Mouse (Mus musculus): ENCODE results near the gene Cabin1. TPM values are rescaled to one million over a fixed set of nuclear protein-coding genes. Genes with fewer than 3 reads are reported as not detected.
A peak's percentile ranks its signal among the peaks of the same experiment; 100 is the strongest.

Cabin1 gene
- polyA plus RNA-seq, 1 experiment from 2014 or later, result 40.7 TPM

DNA sequence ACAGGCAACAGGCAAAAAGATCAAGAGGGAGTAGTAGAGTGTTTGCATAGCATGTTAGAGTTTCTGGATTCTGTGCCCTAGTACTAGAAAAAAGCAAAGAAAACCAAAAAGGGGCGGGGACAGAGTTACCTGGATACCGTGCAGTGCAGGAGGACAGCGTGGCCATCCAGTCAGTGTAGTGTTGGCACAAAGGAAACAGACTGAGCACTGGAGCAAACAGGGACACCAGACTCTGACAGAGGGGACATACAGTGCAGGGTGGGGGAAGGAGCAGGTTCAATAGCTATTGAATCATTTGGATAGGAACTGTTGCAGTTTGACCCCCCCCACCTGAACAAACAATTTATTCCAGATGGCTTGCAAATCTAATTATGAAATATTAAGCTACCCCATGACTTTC is 137.2 kb downstream of the Cabin1 start:
- ATAC-seq (no peak), DNase-seq (ENCODE audit: low read depth, low spot score) (no peak)
- H3K27me3 ChIP-seq, result no peaks in the 10 kb centered on the region
- in situ Hi-C loops (cut with MboI; ENCODE audit: low pct_unique_long_range_greater_than_20kb), result no loop called here
- CTCF ChIA-PET, result no interaction called here
- POLR2A ChIA-PET, result no interaction called here
- TF ChIP-seq CTCF (IDR thresholded peaks at IDR 0.05), result no peak

GRCm38 (mm10) chr10:75625920-75626319 is 138.2 kb downstream of the Cabin1 start:
- CTCF ChIA-PET, result no interaction called here
- in situ Hi-C loops (cut with MboI; ENCODE audit: low pct_unique_long_range_greater_than_20kb), result no loop called here

DNA sequence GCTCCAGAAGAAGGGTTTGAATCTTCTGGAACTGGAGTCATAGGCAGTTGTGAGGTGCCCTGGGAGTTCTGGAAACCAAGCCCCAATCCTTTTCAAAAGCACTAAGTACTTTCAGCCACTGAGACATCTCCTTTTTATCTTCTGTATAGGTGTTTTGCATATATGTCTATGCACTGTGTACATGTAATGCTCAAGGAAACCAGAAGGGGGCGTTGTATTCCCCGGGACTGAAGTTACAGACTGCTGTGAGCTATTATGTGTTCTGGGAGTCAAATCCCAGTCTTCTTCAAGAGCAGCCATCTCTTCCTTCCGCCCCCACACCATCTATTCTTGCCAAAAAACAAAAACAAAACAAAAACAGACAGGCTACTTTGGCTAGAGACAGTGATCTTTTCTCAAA is 143.3 kb downstream of the Cabin1 start:
- in situ Hi-C loops (cut with MboI; ENCODE audit: low pct_unique_long_range_greater_than_20kb), result no loop called here
- POLR2A ChIA-PET, result no interaction called here
- no peak for DNase-seq (ENCODE audit: low read depth, low spot score)
- no peaks in the 10 kb centered on the region for H3K27me3 ChIP-seq
- TF ChIP-seq CTCF (IDR thresholded peaks at IDR 0.05), result peak; percentile 39
- ATAC-seq, result no peak
- CTCF ChIA-PET, result no interaction called here

More at GRCm38 (mm10) chr10:75625920-75626319, 138.2 kb downstream of the Cabin1 start:
- TF ChIP-seq CTCF (IDR thresholded peaks at IDR 0.05), result no peak
- ATAC-seq, result no peak
- POLR2A ChIA-PET, result no interaction called here
- no peaks in the 10 kb centered on the region for H3K27me3 ChIP-seq
- DNase-seq (ENCODE audit: low read depth, low spot score), result no peak

DNA sequence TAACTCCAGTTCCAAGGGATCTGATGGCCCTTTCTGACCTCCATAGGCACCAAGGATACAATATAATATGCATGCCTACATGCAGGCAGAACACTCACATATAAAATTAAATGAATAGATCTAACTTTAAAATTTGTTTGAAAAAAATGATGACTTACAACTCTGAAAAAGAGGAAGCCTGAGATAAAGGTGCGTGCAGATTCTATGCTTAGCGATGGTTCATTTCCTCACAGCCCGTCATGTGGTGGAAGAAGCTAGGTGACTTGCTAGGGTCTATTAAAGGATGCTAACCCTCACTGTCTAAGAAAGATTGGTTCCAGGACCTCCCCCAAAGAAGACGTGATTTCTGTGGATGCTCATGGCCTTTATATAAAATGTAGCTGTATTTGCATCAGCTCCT is 148.1 kb downstream of the Cabin1 start:
- peaks cover 7% of the 10 kb centered on the region for H3K27me3 ChIP-seq
- no peak for DNase-seq (ENCODE audit: low read depth, low spot score)
- POLR2A ChIA-PET, result no interaction called here
- no peak for ATAC-seq
- TF ChIP-seq CTCF (IDR thresholded peaks at IDR 0.05), result no peak
- in situ Hi-C loops (cut with MboI; ENCODE audit: low pct_unique_long_range_greater_than_20kb), result no loop called here
- CTCF ChIA-PET, result no interaction called here

GRCm38 (mm10) chr10:75610486-75610885 is 153.7 kb downstream of the Cabin1 start:
- in situ Hi-C loops (cut with MboI; ENCODE audit: low pct_unique_long_range_greater_than_20kb), result no loop called here
- ATAC-seq, result no peak
- TF ChIP-seq CTCF (IDR thresholded peaks at IDR 0.05), result no peak
- H3K27me3 ChIP-seq, result peaks cover 5% of the 10 kb centered on the region
- ChIA-PET POLR2A (no interaction called here), CTCF (interaction anchor here (1.1 kb wide), 1 partner anchor 12 kb away, joined by 3 read pairs; no protein-coding TSS in a partner anchor)
- no peak for DNase-seq (ENCODE audit: low read depth, low spot score)

DNA sequence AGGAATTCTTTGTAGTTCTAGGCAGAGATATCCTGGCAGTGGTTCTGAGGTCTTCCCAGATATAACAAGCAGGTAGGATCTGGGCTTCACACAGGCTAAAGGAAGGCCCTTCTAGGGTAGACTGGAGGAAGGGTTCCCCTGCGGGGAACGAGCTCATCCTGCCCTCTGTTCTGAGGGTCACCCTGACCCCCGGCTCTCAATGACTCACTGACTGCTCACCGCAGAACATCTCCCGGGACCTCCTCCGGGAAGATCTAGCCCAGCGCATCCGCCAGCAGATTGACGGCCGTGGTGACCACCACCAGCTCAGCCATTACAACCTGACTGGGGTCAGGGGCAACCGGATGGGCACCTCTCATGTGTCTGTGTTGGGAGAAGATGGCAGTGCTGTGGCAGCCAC is 155.2 kb downstream of the Cabin1 start:
- no peaks in the 10 kb centered on the region for H3K27me3 ChIP-seq
- DNase-seq (ENCODE audit: low read depth, low spot score), result no peak
- TF ChIP-seq CTCF (IDR thresholded peaks at IDR 0.05), result no peak
- POLR2A ChIA-PET, result no interaction called here
- ATAC-seq, result no peak
- in situ Hi-C loops (cut with MboI; ENCODE audit: low pct_unique_long_range_greater_than_20kb), result no loop called here
- CTCF ChIA-PET, result no interaction called here

- ChIA-PET CTCF (interaction anchor here (1.2 kb wide), 1 partner anchor 21 kb away, joined by 3 read pairs; no protein-coding TSS in a partner anchor), POLR2A (no interaction called here)
- ATAC-seq, result no peak
- in situ Hi-C loops (cut with MboI; ENCODE audit: low pct_unique_long_range_greater_than_20kb), result no loop called here
- H3K27me3 ChIP-seq, result no peaks in the 10 kb centered on the region
- no peak for DNase-seq (ENCODE audit: low read depth, low spot score)
- no peak for TF ChIP-seq CTCF (IDR thresholded peaks at IDR 0.05)
Observed at GRCm38 (mm10) chr10:75607253-75607652, 156.9 kb downstream of the Cabin1 start.

- no peak for TF ChIP-seq CTCF (IDR thresholded peaks at IDR 0.05)
- H3K27me3 ChIP-seq, result no peaks in the 10 kb centered on the region
- POLR2A ChIA-PET, result no interaction called here
- ATAC-seq (no peak), DNase-seq (ENCODE audit: low read depth, low spot score) (no peak)
- CTCF ChIA-PET, result interaction anchor here (1.0 to 1.4 kb wide), 2 partner anchors 18 to 346 kb away, joined by 3 to 5 read pairs; no protein-coding TSS in a partner anchor
- in situ Hi-C loops (cut with MboI; ENCODE audit: low pct_unique_long_range_greater_than_20kb), result no loop called here
Observed at GRCm38 (mm10) chr10:75605162-75605846, 158.8 kb downstream of the Cabin1 start.

DNA sequence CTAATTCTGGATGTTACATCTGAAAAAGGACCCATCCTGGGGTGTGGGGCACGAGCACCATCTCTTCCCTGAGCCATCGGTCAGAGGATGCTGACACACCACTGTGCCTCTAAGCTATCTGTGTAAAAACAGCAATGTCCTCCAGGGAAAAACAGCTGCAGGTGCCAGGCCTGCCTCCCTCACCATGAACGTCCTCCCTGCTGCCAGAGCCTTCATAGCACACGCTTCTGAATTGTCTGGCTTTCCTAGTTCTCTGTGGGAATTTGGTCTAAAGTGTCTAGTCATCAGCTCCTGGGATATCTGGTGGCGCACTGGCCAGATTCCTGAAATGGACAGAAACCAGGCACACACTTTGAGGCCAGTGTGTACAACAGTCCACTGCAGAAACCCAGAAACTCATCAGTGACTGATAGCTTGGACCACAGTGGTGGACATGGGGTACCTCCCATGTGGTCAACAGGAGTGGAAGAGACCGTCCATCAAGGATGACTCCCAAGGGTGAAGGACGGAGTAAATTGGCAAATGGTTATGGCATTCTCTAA is 163.9 kb downstream of the Cabin1 start:
- DNase-seq (ENCODE audit: low read depth, low spot score) (no peak), ATAC-seq (no peak)
- CTCF ChIA-PET, result interaction anchor here (1.1 kb wide), 1 partner anchor 36 kb away, joined by 3 read pairs; no protein-coding TSS in a partner anchor
- no peak for TF ChIP-seq CTCF (IDR thresholded peaks at IDR 0.05)
- POLR2A ChIA-PET, result no interaction called here
- in situ Hi-C loops (cut with MboI; ENCODE audit: low pct_unique_long_range_greater_than_20kb), result no loop called here
- no peaks in the 10 kb centered on the region for H3K27me3 ChIP-seq

Other genes starting within 250 kb of the Cabin1 start
- gene Snrpd3, start 246.8 kb downstream of the Cabin1 start, polyA plus RNA-seq (2021), result 203 TPM
- 19.7 TPM for gene Gucd1, start 246.4 kb downstream of the Cabin1 start, polyA plus RNA-seq (2021)
- gene Lrrc75b, start 204.0 kb downstream of the Cabin1 start, polyA plus RNA-seq (2021), result 2.0 TPM
- gene Ggt1, start 202.7 kb downstream of the Cabin1 start, polyA plus RNA-seq (2021), result 2.1 TPM
- gene Ggt5, start 175.0 kb downstream of the Cabin1 start, polyA plus RNA-seq (2021), result not detected
- 0.15 TPM for gene Susd2, start 120.3 kb downstream of the Cabin1 start, polyA plus RNA-seq (2021)
- 128 TPM for gene Ddt, start 9.1 kb upstream of the Cabin1 start, polyA plus RNA-seq (2021)
- gene Gm20441, start 16.6 kb upstream of the Cabin1 start, polyA plus RNA-seq (2021), result not detected
- gene Gstt3, start 17.1 kb upstream of the Cabin1 start, polyA plus RNA-seq (2021), result 0.03 TPM
- 0.45 TPM for gene Gstt1, start 34.2 kb upstream of the Cabin1 start, polyA plus RNA-seq (2021)
- not detected for gene Gstt4, start 58.2 kb upstream of the Cabin1 start, polyA plus RNA-seq (2021)
- 0.35 TPM for gene Gstt2, start 73.1 kb upstream of the Cabin1 start, polyA plus RNA-seq (2021)
- gene Mif, start 95.9 kb upstream of the Cabin1 start, polyA plus RNA-seq (2021), result 592 TPM
- 1.1 TPM for gene Derl3, start 129.1 kb upstream of the Cabin1 start, polyA plus RNA-seq (2021)
- 107 TPM for gene Smarcb1, start 157.3 kb upstream of the Cabin1 start, polyA plus RNA-seq (2021)
- gene Chchd10, start 168.8 kb upstream of the Cabin1 start, polyA plus RNA-seq (2021), result 362 TPM
- gene Mmp11, start 172.2 kb upstream of the Cabin1 start, polyA plus RNA-seq (2021), result 67.8 TPM
- gene Gm867, start 176.3 kb upstream of the Cabin1 start, polyA plus RNA-seq (2021), result 0.05 TPM
- not detected for gene Vpreb3, start 178.7 kb upstream of the Cabin1 start, polyA plus RNA-seq (2021)
- gene Gm5134, start 190.2 kb upstream of the Cabin1 start, polyA plus RNA-seq (2021), result not detected

Measured in Patski (cell line).